Mouse (Mus musculus): ENCODE measurements around the gene Ncoa3. TPM values are rescaled to one million over a fixed set of nuclear protein-coding genes. Genes with fewer than 3 reads are reported as not detected.

Ncoa3 gene
- total RNA-seq, 2 experiments from 2014 or later: 32.5 to 37.9 TPM

- intact Hi-C loops (cut with DNase I): loop anchor here (5.0 kb wide), 3 partner anchors 38 to 793 kb away; no protein-coding TSS in a partner anchor
- no peak; the same call in 1 of the 2 replicates for TF ChIP-seq CTCF (IDR thresholded peaks at IDR 0.05)
- 0 out of 2 replicates have a peak overlapping the region, but pooled peaks have one; percentile 0 for H3K4me3 ChIP-seq
These were observed 1.9 kb downstream of the Ncoa3 start for GRCm38 (mm10) chr2:165994341-165994740.

GRCm38 (mm10) chr2:165995711-165996110 is 3.3 kb downstream of the Ncoa3 start:
- no peak for TF ChIP-seq CTCF (IDR thresholded peaks at IDR 0.05)
- intact Hi-C loops (cut with DNase I): no loop called here
- no peak overlapping the region for H3K27ac ChIP-seq
- no peak for DNase-seq (ENCODE audit: extremely low spot score in 1 of 2, low spot score in 2 of 2)
- H3K4me3 ChIP-seq: no peak overlapping the region

More at GRCm38 (mm10) chr2:165994341-165994740, 1.9 kb downstream of the Ncoa3 start:
- H3K27ac ChIP-seq: no peak overlapping the region
- no peak for DNase-seq (ENCODE audit: extremely low spot score in 1 of 2, low spot score in 2 of 2)

- no peak for DNase-seq (ENCODE audit: extremely low spot score in 1 of 2, low spot score in 2 of 2)
- intact Hi-C loops (cut with DNase I): no loop called here
- Histone ChIP-seq H3K27ac (no peak overlapping the region), H3K4me3 (no peak overlapping the region)
- no peak for TF ChIP-seq CTCF (IDR thresholded peaks at IDR 0.05)
These were observed 3.7 kb downstream of the Ncoa3 start for GRCm38 (mm10) chr2:165996130-165996529.

GRCm38 (mm10) chr2:165997256-165997967 is 5.0 kb downstream of the Ncoa3 start:
- intact Hi-C loops (cut with DNase I): no loop called here

GRCm38 (mm10) chr2:165998969-165999368 is 6.5 kb downstream of the Ncoa3 start:
- Histone ChIP-seq H3K4me3 (no peak overlapping the region), H3K27ac (no peak overlapping the region; the same call in 1 of the 2 replicates)
- no peak for TF ChIP-seq CTCF (IDR thresholded peaks at IDR 0.05)
- intact Hi-C loops (cut with DNase I): no loop called here
- no peak for DNase-seq (ENCODE audit: extremely low spot score in 1 of 2, low spot score in 2 of 2)

More at GRCm38 (mm10) chr2:165997256-165997967, 5.0 kb downstream of the Ncoa3 start:
- H3K27ac ChIP-seq: no peak overlapping the region
- H3K4me3 ChIP-seq: no peak overlapping the region
- no peak; the same call in 1 of the 2 replicates for TF ChIP-seq CTCF (IDR thresholded peaks at IDR 0.05)
- DNase-seq (ENCODE audit: extremely low spot score in 1 of 2, low spot score in 2 of 2): no peak

GRCm38 (mm10) chr2:165999790-166000189 is 7.4 kb downstream of the Ncoa3 start:
- intact Hi-C loops (cut with DNase I): no loop called here
- H3K27ac ChIP-seq: peak overlapping the region; percentile 8; the same call in 1 of the 2 replicates
- TF ChIP-seq CTCF (IDR thresholded peaks at IDR 0.05): no peak
- H3K4me3 ChIP-seq: no peak overlapping the region
- DNase-seq (ENCODE audit: extremely low spot score in 1 of 2, low spot score in 2 of 2): no peak

GRCm38 (mm10) chr2:166000242-166000641 is 7.8 kb downstream of the Ncoa3 start:
- H3K27ac ChIP-seq: peak overlapping the region; percentile 12; the same call in 1 of the 2 replicates
- no peak for DNase-seq (ENCODE audit: extremely low spot score in 1 of 2, low spot score in 2 of 2)
- TF ChIP-seq CTCF (IDR thresholded peaks at IDR 0.05): no peak
- intact Hi-C loops (cut with DNase I): no loop called here
- no peak overlapping the region for H3K4me3 ChIP-seq

GRCm38 (mm10) chr2:166000769-166001168 is 8.3 kb downstream of the Ncoa3 start:
- intact Hi-C loops (cut with DNase I): no loop called here
- H3K4me3 ChIP-seq: no peak overlapping the region
- H3K27ac ChIP-seq: peak overlapping the region; percentile 63
- TF ChIP-seq CTCF (IDR thresholded peaks at IDR 0.05): no peak
- no peak for DNase-seq (ENCODE audit: extremely low spot score in 1 of 2, low spot score in 2 of 2)

- TF ChIP-seq CTCF (IDR thresholded peaks at IDR 0.05): no peak
- no peak for DNase-seq (ENCODE audit: extremely low spot score in 1 of 2, low spot score in 2 of 2)
- Histone ChIP-seq H3K4me3 (no peak overlapping the region), H3K27ac (peak overlapping the region; percentile 63; the same call in 1 of the 2 replicates)
- intact Hi-C loops (cut with DNase I): no loop called here
These were observed 8.9 kb downstream of the Ncoa3 start for GRCm38 (mm10) chr2:166001362-166001761.

- Histone ChIP-seq H3K4me3 (no peak overlapping the region), H3K27ac (no peak overlapping the region; the same call in 1 of the 2 replicates)
- no peak for TF ChIP-seq CTCF (IDR thresholded peaks at IDR 0.05)
- intact Hi-C loops (cut with DNase I): no loop called here
- no peak for DNase-seq (ENCODE audit: extremely low spot score in 1 of 2, low spot score in 2 of 2)
These were observed 9.3 kb downstream of the Ncoa3 start for GRCm38 (mm10) chr2:166001768-166002167.

GRCm38 (mm10) chr2:166002429-166002828 is 10.0 kb downstream of the Ncoa3 start:
- intact Hi-C loops (cut with DNase I): no loop called here
- TF ChIP-seq CTCF (IDR thresholded peaks at IDR 0.05): no peak
- Histone ChIP-seq H3K27ac (no peak overlapping the region), H3K4me3 (no peak overlapping the region)
- no peak for DNase-seq (ENCODE audit: extremely low spot score in 1 of 2, low spot score in 2 of 2)

- no peak overlapping the region for H3K4me3 ChIP-seq
- no peak for DNase-seq (ENCODE audit: extremely low spot score in 1 of 2, low spot score in 2 of 2)
- intact Hi-C loops (cut with DNase I): no loop called here
- H3K27ac ChIP-seq: no peak overlapping the region
- peak; percentile 22 for TF ChIP-seq CTCF (IDR thresholded peaks at IDR 0.05)
These were observed 10.6 kb downstream of the Ncoa3 start for GRCm38 (mm10) chr2:166003004-166003403.

- no peak for DNase-seq (ENCODE audit: extremely low spot score in 1 of 2, low spot score in 2 of 2)
- Histone ChIP-seq H3K27ac (no peak overlapping the region), H3K4me3 (no peak overlapping the region)
- intact Hi-C loops (cut with DNase I): no loop called here
- TF ChIP-seq CTCF (IDR thresholded peaks at IDR 0.05): no peak
These were observed 14.6 kb downstream of the Ncoa3 start for GRCm38 (mm10) chr2:166007046-166007445.
